Mouse (Mus musculus): ENCODE results near the gene Lypla2.

The Lypla2 gene

GRCm38 (mm10) chr4:135972911-135973811 lies 735 bp upstream of the Lypla2 start:
- DNase-seq (ENCODE audit: low read depth, low spot score): no peak

GRCm38 (mm10) chr4:135971805-135972555 lies 446 bp downstream of the Lypla2 start:
- DNase-seq (ENCODE audit: low read depth, low spot score): no peak

- DNase-seq (ENCODE audit: low read depth, low spot score): no peak
These were observed 1.8 kb downstream of the Lypla2 start for GRCm38 (mm10) chr4:135970585-135970984.

GRCm38 (mm10) chr4:135969070-135969750 lies 3.2 kb downstream of the Lypla2 start:
- no peak for DNase-seq (ENCODE audit: low read depth, low spot score)

GRCm38 (mm10) chr4:135968271-135968869 lies 4.1 kb downstream of the Lypla2 start:
- no peak for DNase-seq (ENCODE audit: low read depth, low spot score)

GRCm38 (mm10) chr4:135967086-135967760 lies 5.2 kb downstream of the Lypla2 start:
- DNase-seq (ENCODE audit: low read depth, low spot score): no peak

GRCm38 (mm10) chr4:135966283-135966682 lies 6.1 kb downstream of the Lypla2 start:
- no peak for DNase-seq (ENCODE audit: low read depth, low spot score)

GRCm38 (mm10) chr4:135965113-135965512 lies 7.3 kb downstream of the Lypla2 start:
- no peak for DNase-seq (ENCODE audit: low read depth, low spot score)

GRCm38 (mm10) chr4:135964426-135964825 lies 8.0 kb downstream of the Lypla2 start:
- DNase-seq (ENCODE audit: low read depth, low spot score): no peak

- DNase-seq (ENCODE audit: low read depth, low spot score): peak; percentile 93
These were observed 8.8 kb downstream of the Lypla2 start, which contains the start of gene Gale for GRCm38 (mm10) chr4:135963457-135964193. Gene Gale, plus strand, starts transcription at chr4:135963727.

GRCm38 (mm10) chr4:135962946-135963345 lies 9.5 kb downstream of the Lypla2 start:
- no peak for DNase-seq (ENCODE audit: low read depth, low spot score)

- DNase-seq (ENCODE audit: low read depth, low spot score): no peak
These were observed 10.2 kb downstream of the Lypla2 start for GRCm38 (mm10) chr4:135962198-135962597.

GRCm38 (mm10) chr4:135961709-135962108 lies 10.7 kb downstream of the Lypla2 start:
- no peak for DNase-seq (ENCODE audit: low read depth, low spot score)

- peak; percentile 82 for DNase-seq (ENCODE audit: low read depth, low spot score)
These were observed 11.7 kb downstream of the Lypla2 start for GRCm38 (mm10) chr4:135960717-135961116.

- DNase-seq (ENCODE audit: low read depth, low spot score): no peak
These were observed 14.1 kb downstream of the Lypla2 start for GRCm38 (mm10) chr4:135958354-135958753.

- no peak for DNase-seq (ENCODE audit: low read depth, low spot score)
These were observed 16.5 kb downstream of the Lypla2 start for GRCm38 (mm10) chr4:135955886-135956285.

GRCm38 (mm10) chr4:135954241-135954640 lies 18.2 kb downstream of the Lypla2 start:
- peak; percentile 65 for DNase-seq (ENCODE audit: low read depth, low spot score)

- DNase-seq (ENCODE audit: low read depth, low spot score): no peak
These were observed 19.2 kb downstream of the Lypla2 start for GRCm38 (mm10) chr4:135953179-135953578.

- no peak for DNase-seq (ENCODE audit: low read depth, low spot score)
These were observed 20.9 kb downstream of the Lypla2 start for GRCm38 (mm10) chr4:135951505-135951904.

GRCm38 (mm10) chr4:135950365-135950764 lies 22.1 kb downstream of the Lypla2 start:
- no peak for DNase-seq (ENCODE audit: low read depth, low spot score)

Data from retina, postnatal 7 days (tissue).